Mouse (Mus musculus): ENCODE results near the gene Smpx. TPM values are rescaled to one million over a fixed set of nuclear protein-coding genes. Genes with fewer than 3 reads are reported as not detected.

Gene Smpx
- polyA plus RNA-seq (2015; fragmentation: Nextera tagmentation; extraction: Ambion mirVana), result 982 and 1,043 TPM in 2 replicates

GRCm38 (mm10) chrX:157698862-157699261 is at the start of gene Smpx:
TSS of gene Smpx (plus strand) at chrX:157698910.

Other genes with a start within 250 kb of the Smpx start
- 125 and 152 TPM in 2 replicates for gene Sms, start 206.6 kb upstream of the Smpx start, polyA plus RNA-seq (2015; fragmentation: Nextera tagmentation; extraction: Ambion mirVana)
- gene Yy2, start 129.9 kb upstream of the Smpx start, polyA plus RNA-seq (2015; fragmentation: Nextera tagmentation; extraction: Ambion mirVana), result 1.5 and 2.2 TPM in 2 replicates
- gene Mbtps2, start 100.2 kb upstream of the Smpx start, polyA plus RNA-seq (2015; fragmentation: Nextera tagmentation; extraction: Ambion mirVana), result 9.3 and 10.5 TPM in 2 replicates
- gene Klhl34, start 119.5 kb downstream of the Smpx start, polyA plus RNA-seq (2015; fragmentation: Nextera tagmentation; extraction: Ambion mirVana), result 1.2 and 1.8 TPM in 2 replicates